Mouse (Mus musculus): Measurements from ENCODE around the gene Gxylt1.

DNA sequence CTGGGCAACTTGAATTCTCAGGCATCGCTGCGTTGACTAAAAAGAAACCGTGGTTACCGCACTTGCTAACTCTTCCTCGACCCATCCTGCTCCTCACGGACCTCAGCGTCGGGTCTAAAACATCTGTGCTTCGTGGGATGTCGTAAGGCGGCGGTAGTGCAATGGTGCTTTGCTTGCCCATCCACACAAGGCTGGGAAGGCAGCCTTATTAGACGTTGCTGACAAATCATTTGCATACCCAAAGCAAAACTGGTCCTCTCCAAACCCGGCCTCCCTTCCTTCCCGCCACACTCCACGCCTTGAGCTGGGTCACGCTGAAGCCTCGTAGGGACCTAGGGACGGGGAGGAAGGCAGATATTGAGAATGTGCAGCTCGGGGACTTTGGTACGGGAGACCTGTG is 644 bp upstream of the Gxylt1 start:
- no peak for TF ChIP-seq CTCF (IDR thresholded peaks at IDR 0.05; ENCODE audit: low read depth, low read length)
- TF ChIP-seq POLR2A (IDR thresholded peaks at IDR 0.05; ENCODE audit: extremely low read depth, insufficient read depth, low read length) = no peak

Measured in liver, adult 2 months (tissue).